Mouse (Mus musculus) limb, embryonic 14.5 days (tissue): Measurements from ENCODE around the gene Abca17. TPM values are rescaled to one million over a fixed set of nuclear protein-coding genes. Genes with fewer than 3 reads are reported as not detected.

ENCODE experiments used
- ATAC-seq: fragments of 200-750 bp; cut with Nextera tagmentation; 2 replicates; pipeline ENCODE4 v1.8.0; 2017; ENCODE audit warnings: low read depth, moderate number of reproducible peaks, moderate TSS enrichment; ENCODE audit not compliant: low FRiP score
- DNase-seq: peaks from one replicate; pipeline ENCODE4 v3.0.0-alpha.2; 2015; ENCODE audit warnings: low spot score
- H3K27ac ChIP-seq: fragments of 300-500 bp; sonication (generic); replicated peaks from 2 replicates; pipeline ENCODE4 v1.5.1; 2014; ENCODE audit warnings: low read depth, mild to moderate bottlenecking, low read length, moderate library complexity, mixed read lengths
- H3K27me3 ChIP-seq: fragments of 300-500 bp; sonication (generic); 2 replicates; pipeline ENCODE4 v1.6.1; 2014; ENCODE audit warnings: low read length, mixed read lengths; ENCODE audit not compliant: control insufficient read depth, insufficient read depth
- H3K36me3 ChIP-seq: fragments of 300-500 bp; sonication (generic); 2 replicates; pipeline ENCODE4 v1.6.1; 2014; ENCODE audit warnings: mild to moderate bottlenecking, low read length, moderate library complexity, mixed read lengths; ENCODE audit not compliant: control insufficient read depth, insufficient read depth
- H3K4me1 ChIP-seq: fragments of 300-500 bp; sonication (generic); 2 replicates; pipeline ENCODE4 v1.6.1; 2014; ENCODE audit warnings: antibody characterized with exemption, low read length, mixed read lengths; ENCODE audit not compliant: control insufficient read depth, insufficient read depth
- H3K4me2 ChIP-seq: fragments of 300-500 bp; sonication (generic); replicated peaks from 2 replicates; pipeline ENCODE4 v1.6.1; 2014; ENCODE audit warnings: low read depth, mild to moderate bottlenecking, low read length, moderate library complexity; ENCODE audit not compliant: severe bottlenecking
- H3K4me3 ChIP-seq: fragments of 300-500 bp; sonication (generic); replicated peaks from 2 replicates; pipeline ENCODE4 v1.5.1; 2014; ENCODE audit warnings: low read length
- H3K9ac ChIP-seq: fragments of 300-500 bp; sonication (generic); 2 replicates; pipeline ENCODE4 v1.6.1; 2014; ENCODE audit warnings: mild to moderate bottlenecking, low read depth, low read length, moderate library complexity; ENCODE audit not compliant: severe bottlenecking
- H3K9me3 ChIP-seq: fragments of 300-500 bp; sonication (generic); 2 replicates; pipeline ENCODE4 v1.6.1; 2016; ENCODE audit warnings: low read length; ENCODE audit not compliant: control insufficient read depth
- POLR2A ChIP-seq: fragments of 200-500 bp; IDR thresholded peaks from 2 replicates; pipeline ENCODE4 v1.8.0; 2012; ENCODE audit warnings: inconsistent platforms, mild to moderate bottlenecking, moderate library complexity, borderline replicate concordance; ENCODE audit not compliant: insufficient read depth, insufficient read length; ENCODE audit errors: extremely low read depth
- WGBS: fragments of 180-500 bp; shearing (Covaris S2); extraction: QIAGEN DNeasy Blood & Tissue Kit; methylation state at CpG from one replicate; pipeline ENCODE4 v1.1.7; 2014; 5-methylcytosine and 5-hydroxymethylcytosine counted together
- polyA plus RNA-seq, 2 experiments: library from polyadenylated mRNA; depleted of rRNA in 1 of 2; stranded (reverse) in 1 of 2; unstranded in 1 of 2; fragments of >200 nt; fragmentation: Nextera tagmentation in 1 of 2; extraction: Ambion mirVana in 1 of 2; gene quantifications; 2 replicates each; pipeline versions ENCODE4 v1.2.1 to v1.2.3; 2012 to 2014

The Abca17 gene
- polyA plus RNA-seq, 2 experiments: 0.05 to 0.14 TPM

DNA sequence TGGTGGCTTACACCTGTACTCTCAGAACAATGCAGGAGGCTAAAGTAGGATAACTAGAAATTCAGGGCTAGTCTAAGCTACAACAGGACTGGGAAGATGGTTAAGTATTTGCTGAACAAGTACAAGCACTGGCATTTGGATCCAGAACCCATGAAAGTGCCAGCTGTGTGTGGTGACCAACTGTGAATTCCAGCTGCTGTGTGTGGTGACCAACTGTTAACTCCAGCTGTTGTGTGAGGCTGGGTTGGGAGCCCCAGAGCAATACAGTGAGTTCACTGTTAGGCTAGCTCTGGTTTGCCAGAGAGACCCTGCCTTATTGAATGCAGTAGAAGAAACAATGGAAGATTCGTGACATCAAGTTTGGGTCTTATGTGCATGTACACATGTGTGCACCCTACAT, 114.4 kb downstream of the Abca17 start:
- WGBS: 90% methylated on average over 1 of the region's 1 CpGs
- no peak for TF ChIP-seq POLR2A
- peaks cover 97% of the 10 kb centered on the region for H3K36me3 ChIP-seq
- H3K4me2 ChIP-seq: no peak overlapping the region
- H3K9me3 ChIP-seq: no peaks in the 10 kb centered on the region
- no peak overlapping the region for H3K27ac ChIP-seq
- no peaks in the 10 kb centered on the region for H3K27me3 ChIP-seq
- no peak overlapping the region for H3K4me3 ChIP-seq
- DNase-seq: no peak
- no peaks in the 10 kb centered on the region for H3K4me1 ChIP-seq
- no peak overlapping the region for H3K9ac ChIP-seq
- ATAC-seq: no peak

GRCm38 (mm10) chr17:24227941-24228340, 122.9 kb downstream of the Abca17 start:
- H3K36me3 ChIP-seq: peaks cover 95% of the 10 kb centered on the region
- 81% methylated on average over 7 of the region's 7 CpGs for WGBS

DNA sequence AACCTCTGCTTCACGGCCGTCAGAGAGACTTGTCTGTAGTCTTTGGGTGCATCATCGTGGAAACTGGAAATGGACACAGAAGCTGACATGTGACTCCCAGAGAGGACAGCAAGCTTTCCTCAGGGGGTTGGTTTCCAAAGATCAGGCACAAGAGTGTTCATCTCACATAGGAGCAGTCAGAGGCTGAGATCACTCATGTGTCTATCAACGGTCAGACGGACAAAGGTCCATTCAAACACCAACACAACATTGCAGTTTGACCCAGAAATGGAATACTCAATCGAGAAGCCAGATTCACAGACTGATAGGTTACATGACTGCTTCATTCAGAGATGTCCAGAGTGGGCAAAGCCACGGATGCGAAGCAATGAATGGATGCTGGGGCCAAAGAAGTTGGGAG, 124.1 kb downstream of the Abca17 start:
- Histone ChIP-seq H3K9me3 (no peaks in the 10 kb centered on the region), H3K4me2 (no peak overlapping the region), H3K4me3 (no peak overlapping the region), H3K4me1 (no peaks in the 10 kb centered on the region), H3K27me3 (no peaks in the 10 kb centered on the region), H3K9ac (no peak overlapping the region), H3K27ac (no peak overlapping the region), H3K36me3 (peaks cover 83% of the 10 kb centered on the region)
- TF ChIP-seq POLR2A: no peak
- no peak for ATAC-seq
- no peak for DNase-seq
- 92% methylated on average over 8 of the region's 8 CpGs for WGBS

More at GRCm38 (mm10) chr17:24227941-24228340, 122.9 kb downstream of the Abca17 start:
- no peak for TF ChIP-seq POLR2A
- Histone ChIP-seq H3K4me3 (no peak overlapping the region), H3K4me1 (no peaks in the 10 kb centered on the region), H3K27ac (no peak overlapping the region), H3K9me3 (no peaks in the 10 kb centered on the region), H3K9ac (no peak overlapping the region), H3K4me2 (no peak overlapping the region), H3K27me3 (no peaks in the 10 kb centered on the region)
- no peak for DNase-seq
- no peak for ATAC-seq

GRCm38 (mm10) chr17:24225851-24226250, 125.0 kb downstream of the Abca17 start:
- TF ChIP-seq POLR2A: no peak
- WGBS: 95% methylated on average over 5 of the region's 5 CpGs
- H3K36me3 ChIP-seq: peaks cover 75% of the 10 kb centered on the region

GRCm38 (mm10) chr17:24224741-24225140, 126.1 kb downstream of the Abca17 start:
- ATAC-seq (no peak), DNase-seq (no peak)
- Histone ChIP-seq H3K27me3 (no peaks in the 10 kb centered on the region), H3K36me3 (peaks cover 66% of the 10 kb centered on the region), H3K4me3 (no peak overlapping the region), H3K27ac (no peak overlapping the region), H3K4me1 (peaks cover 8% of the 10 kb centered on the region), H3K9me3 (no peaks in the 10 kb centered on the region), H3K9ac (no peak overlapping the region), H3K4me2 (no peak overlapping the region)
- WGBS: 90% methylated on average over 10 of the region's 10 CpGs
- no peak for TF ChIP-seq POLR2A

More at GRCm38 (mm10) chr17:24225851-24226250, 125.0 kb downstream of the Abca17 start:
- H3K9me3 ChIP-seq: no peaks in the 10 kb centered on the region
- H3K9ac ChIP-seq: no peak overlapping the region
- no peak overlapping the region for H3K4me3 ChIP-seq
- H3K4me2 ChIP-seq: no peak overlapping the region
- DNase-seq: no peak
- no peaks in the 10 kb centered on the region for H3K27me3 ChIP-seq
- no peak for ATAC-seq
- peaks cover 4% of the 10 kb centered on the region; the same call in 1 of the 2 replicates for H3K4me1 ChIP-seq
- no peak overlapping the region for H3K27ac ChIP-seq

DNA sequence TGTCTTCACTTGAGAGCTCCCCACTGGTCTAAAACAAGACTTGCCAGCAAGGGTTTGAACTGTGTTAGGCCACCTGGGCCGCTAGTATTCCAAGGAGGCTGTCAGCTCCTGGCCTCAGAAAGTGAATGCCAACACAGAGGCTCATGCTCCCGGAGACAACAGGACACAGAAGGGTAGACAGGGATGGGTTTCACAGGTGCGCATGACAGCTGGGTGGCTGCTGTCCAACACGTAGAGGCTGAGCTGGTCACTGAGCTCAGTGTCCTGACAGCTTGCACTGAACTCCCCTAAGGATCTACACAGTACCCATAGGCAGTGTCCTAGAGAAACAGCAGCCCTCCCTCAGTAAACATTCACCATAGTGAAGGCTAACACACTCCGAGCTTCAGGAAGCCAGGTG, 127.4 kb downstream of the Abca17 start:
- no peak for ATAC-seq
- Histone ChIP-seq H3K27me3 (no peaks in the 10 kb centered on the region), H3K9me3 (no peaks in the 10 kb centered on the region), H3K4me3 (no peak overlapping the region), H3K4me2 (no peak overlapping the region), H3K36me3 (peaks cover 57% of the 10 kb centered on the region), H3K27ac (no peak overlapping the region), H3K9ac (no peak overlapping the region), H3K4me1 (peaks cover 13% of the 10 kb centered on the region)
- DNase-seq: no peak
- no peak for TF ChIP-seq POLR2A
- 93% methylated on average over 5 of the region's 5 CpGs for WGBS
